Mouse (Mus musculus) mesoderm, embryonic 11.5 days (tissue): Measurements from ENCODE around the gene Tbc1d32.

Experiments used
- DNase-seq: peaks from one replicate; pipeline ENCODE4 v3.0.0-alpha.2; 2012; ENCODE audit warnings: low read depth, low spot score

The Tbc1d32 gene

DNA sequence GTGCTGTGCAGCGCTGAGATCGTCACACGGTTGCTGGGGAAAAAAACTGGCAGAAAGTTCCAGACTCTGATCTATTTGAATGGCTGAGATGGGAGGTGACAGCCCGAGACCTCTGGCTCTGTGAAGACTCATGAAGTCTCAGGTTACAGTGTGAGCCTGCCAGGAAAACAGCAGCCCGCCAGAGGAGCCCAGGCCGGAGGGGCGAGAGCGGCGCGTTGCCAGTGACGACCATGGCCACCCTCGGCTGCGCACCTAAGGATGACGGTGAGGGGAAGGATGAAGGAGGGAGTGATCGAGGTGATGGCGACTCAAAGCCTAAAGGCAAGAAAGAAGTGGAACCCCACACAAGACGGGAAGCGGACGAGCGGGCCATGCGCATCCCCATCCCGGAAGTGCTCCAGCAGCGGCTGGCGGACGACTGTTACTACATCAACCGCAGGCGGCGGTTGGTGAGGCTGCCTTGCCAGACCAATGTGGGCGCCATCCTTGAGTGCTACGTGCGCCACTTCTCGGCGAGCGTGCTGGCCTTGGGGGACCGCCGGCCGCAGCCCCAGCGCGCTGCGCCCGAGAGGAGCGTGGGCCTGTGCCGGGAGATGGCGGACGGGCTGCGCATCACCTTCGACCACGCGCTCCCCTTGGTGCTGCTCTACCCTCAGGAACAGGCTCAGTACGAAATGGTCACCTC, 113.4 kb downstream of the Tbc1d32 start:
- DNase-seq, result peak; percentile 83

DNA sequence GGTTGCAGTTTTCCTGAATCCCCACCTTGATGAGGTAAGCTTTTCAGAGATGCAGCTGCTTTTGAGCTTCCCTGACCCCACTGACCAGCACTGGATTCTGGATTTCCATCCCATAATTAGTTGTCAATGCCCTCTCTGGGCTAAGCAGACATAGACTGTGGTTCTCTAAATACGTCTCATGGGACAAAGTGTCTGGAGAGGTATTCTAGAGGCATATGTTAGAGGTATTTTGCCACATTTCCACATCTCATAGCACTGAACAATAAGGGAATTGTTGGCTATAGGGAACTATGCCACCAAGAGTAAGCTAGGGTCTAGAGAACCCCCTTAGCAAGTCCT, 121.5 kb downstream of the Tbc1d32 start:
- no peak for DNase-seq

GRCm38 (mm10) chr10:56106333-56106995, 122.0 kb downstream of the Tbc1d32 start, which contains the start of gene Msl3l2:
Msl3l2 (plus strand) TSS chr10:56106917.
- peak; percentile 88 for DNase-seq

GRCm38 (mm10) chr10:56099641-56100310, 128.7 kb downstream of the Tbc1d32 start:
- DNase-seq, result no peak

DNA sequence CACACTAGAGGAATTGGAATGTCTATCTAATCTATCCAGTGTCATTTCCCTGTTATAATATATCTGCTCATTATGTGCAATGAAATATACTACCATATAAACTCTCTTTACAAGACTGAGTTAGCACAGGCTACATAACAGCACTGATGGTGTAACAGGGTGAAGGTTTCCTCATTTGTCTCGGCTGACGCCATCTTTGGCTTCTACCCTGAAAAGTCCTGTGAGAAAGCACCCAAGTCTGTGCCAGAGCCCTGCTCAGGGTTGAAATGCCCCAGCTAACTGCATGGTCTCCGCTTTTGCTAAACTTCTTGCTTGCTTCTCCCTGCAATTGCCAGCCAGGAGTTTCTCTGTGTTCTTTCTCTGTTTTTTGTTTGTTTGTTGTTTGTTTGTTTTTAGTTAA, 129.4 kb downstream of the Tbc1d32 start:
- no peak for DNase-seq

DNA sequence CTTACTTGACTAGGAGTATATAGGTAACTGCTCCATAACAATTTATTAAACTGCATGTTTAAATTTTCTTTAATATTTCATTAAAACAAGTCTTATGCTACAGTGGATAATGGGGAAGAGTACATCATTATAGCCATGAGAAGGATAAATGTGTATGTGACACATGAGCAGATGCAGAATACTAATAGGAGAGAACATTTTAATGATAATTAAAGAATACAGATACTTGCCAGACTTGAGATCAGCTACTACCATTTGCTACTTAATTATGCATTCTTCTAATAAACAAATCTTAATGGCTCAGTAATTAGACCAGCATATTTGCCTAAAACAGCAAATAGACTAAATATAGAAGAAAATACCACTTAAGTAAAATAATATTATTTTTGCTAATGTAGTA, 131.7 kb downstream of the Tbc1d32 start:
- DNase-seq, result no peak

DNA sequence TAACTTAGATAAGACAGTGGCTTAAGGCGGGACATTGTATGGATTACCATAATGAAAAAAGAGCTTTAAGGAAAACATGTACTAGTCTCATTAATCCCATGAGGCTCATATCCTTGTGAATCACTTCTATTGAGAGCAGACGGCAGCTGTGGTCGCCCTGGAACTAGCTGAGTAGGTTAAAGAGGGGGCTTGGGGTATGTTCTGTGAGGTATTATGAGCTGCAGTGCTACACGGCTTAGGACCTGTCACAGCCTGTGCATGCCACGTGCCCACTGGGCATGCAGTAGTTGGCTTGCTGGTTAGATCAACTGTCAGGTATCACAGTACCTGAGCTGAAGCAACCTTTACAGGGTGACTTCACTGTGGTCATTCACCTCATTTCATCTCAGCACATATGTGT, 133.9 kb downstream of the Tbc1d32 start:
- DNase-seq, result no peak

GRCm38 (mm10) chr10:56089714-56090113, 138.8 kb downstream of the Tbc1d32 start:
- no peak for DNase-seq

DNA sequence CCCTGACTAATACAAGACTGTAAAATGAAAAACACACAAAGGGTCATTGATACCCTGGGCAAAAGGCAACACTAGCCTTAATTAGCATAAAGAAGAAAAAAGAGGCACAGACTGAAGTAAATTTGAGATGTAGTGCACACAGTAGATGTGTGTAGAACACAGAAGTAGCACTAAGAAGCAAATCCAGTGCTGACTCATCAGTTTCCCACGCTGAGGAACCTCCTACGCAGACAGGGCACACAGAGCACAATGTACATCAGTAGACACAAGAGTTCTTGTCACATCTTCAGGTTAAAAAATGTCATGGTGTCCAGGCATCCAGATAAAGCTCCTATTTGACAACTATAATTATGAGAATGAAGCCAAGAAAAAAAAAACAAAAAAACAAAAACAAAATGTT, 165.7 kb downstream of the Tbc1d32 start:
- no peak for DNase-seq

DNA sequence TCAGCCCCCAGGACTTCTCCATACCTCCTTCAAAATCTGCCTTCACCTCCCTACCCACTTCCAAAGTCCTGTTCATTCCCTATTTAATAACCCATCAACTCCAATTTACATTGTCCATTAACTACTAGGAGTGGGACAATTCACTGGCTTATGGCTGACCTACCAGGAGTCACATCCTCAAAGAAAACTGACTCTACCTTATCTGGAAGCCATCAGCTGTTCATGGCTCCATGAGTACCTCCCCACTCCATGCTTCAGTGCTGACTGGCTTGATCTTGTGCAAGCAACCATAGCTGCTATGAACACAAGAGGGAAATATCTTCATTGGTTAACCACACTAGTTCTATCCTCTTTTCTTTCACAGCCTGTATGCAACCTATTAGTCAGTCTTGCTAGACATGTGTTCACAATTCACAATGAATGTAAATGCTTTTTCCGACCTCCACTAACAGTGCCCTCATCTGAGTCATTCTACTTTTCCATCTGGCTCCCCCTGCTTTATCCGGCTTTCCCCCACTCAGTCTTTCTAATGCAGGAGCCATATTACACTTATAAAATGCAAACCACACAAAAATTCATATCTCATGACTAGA, 167.2 kb downstream of the Tbc1d32 start:
- no peak for DNase-seq

DNA sequence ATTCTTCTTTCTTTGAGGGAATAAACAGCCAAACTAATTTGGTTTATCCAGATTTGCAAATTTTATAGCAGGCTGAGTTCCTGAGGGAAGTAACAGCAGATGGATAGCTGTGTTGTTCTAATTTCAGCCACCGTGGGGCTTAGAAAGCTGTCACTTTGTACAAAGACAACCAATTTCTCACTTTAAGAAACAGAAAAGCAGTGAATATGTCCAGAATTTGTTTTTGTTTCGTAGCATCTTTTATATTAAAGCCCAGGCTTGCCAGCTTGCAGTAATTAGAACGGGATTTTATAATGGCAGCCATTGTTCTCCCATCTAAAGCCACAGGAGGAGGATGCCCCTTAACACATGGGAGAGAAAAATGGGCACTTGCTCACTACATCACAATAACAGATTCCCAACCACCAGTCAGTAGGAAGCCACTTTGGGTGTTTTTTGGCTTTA, 169.5 kb downstream of the Tbc1d32 start:
- DNase-seq, result no peak

DNA sequence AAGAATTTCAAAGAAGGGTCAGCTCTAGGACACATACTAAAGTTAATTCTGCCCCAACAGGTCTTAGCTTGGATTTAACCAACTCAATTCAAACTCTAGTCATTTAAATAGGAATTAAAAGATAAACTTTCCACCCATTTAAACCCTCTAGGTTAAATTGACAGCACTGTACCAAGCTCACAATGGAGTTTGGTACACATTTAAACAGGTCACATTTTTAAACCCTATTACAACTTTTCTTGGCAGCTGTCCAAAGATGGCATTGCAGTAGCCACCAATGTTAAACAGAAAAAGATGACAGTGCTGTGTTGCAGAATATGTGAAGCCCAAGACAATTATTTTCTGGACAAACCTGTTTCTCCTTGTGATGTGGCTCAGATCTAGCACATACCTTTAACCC, 203.1 kb downstream of the Tbc1d32 start:
- no peak for DNase-seq

DNA sequence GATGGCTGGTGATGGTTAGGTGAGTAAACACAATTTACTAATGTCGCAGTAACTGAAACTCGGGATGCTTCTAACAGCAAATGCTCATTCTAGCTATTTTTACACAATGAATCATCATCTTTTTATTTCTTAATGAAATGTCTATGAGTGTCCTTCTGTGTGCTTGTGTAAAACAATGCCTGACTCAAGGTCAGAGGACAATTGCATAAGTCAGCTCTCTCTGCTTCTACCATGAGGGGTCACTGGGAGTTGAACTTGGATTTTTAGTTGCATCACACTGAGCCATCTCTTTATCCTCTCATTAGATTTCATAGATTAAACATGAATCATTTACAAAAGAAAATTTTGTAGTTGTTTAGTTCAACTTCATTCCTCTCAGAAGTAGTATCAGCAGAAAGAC, 203.9 kb downstream of the Tbc1d32 start:
- DNase-seq, result no peak

GRCm38 (mm10) chr10:55979898-55980521, 248.5 kb downstream of the Tbc1d32 start:
- peak; percentile 51 for DNase-seq

DNA sequence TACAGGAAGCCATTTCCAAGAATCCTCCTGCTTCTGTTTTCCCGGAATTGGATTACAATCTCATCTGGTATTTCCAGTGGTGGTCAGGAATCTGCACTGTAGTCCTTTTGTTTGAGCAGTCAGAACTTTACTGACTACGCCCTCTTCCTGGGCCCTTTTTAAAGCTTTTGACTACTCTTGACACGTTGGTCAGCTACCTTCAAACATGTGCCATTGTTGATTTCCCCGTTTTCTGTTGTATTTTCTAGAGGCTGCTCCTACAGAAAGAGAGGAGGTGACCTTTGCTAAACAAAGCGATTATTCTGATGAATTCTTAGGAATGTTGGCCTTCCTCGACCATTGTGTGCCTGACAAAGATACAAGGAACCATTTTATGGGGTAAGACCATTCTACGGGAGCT, 250.5 kb downstream of the Tbc1d32 start:
- DNase-seq, result no peak
